Mouse (Mus musculus) kidney, postnatal 0 days (tissue): ENCODE data around the gene Clk2. TPM values are rescaled to one million over a fixed set of nuclear protein-coding genes. Genes with fewer than 3 reads are reported as not detected.

Experiments used
- ATAC-seq: fragments of 200-750 bp; cut with Nextera tagmentation; replicated peaks from 2 replicates; pipeline ENCODE4 v1.8.0; 2017; ENCODE audit warnings: low read depth, moderate number of reproducible peaks, moderate TSS enrichment, moderate library complexity; ENCODE audit not compliant: low FRiP score
- DNase-seq: peaks from one replicate; pipeline ENCODE4 v3.0.0-alpha.2; 2016; ENCODE audit warnings: low spot score
- H3K27ac ChIP-seq: fragments of 300-500 bp; sonication (generic); 2 replicates; pipeline ENCODE4 v1.5.1; 2014; ENCODE audit warnings: mild to moderate bottlenecking
- H3K27me3 ChIP-seq: fragments of 300-500 bp; sonication (generic); 2 replicates; pipeline ENCODE4 v1.6.1; 2014; ENCODE audit warnings: low read length, mixed read lengths; ENCODE audit not compliant: insufficient read depth
- H3K36me3 ChIP-seq: fragments of 300-500 bp; sonication (generic); 2 replicates; pipeline ENCODE4 v1.6.1; 2014; ENCODE audit warnings: low read length, mixed read lengths; ENCODE audit not compliant: insufficient read depth
- H3K4me1 ChIP-seq: fragments of 300-500 bp; sonication (generic); replicated peaks from 2 replicates; pipeline ENCODE4 v1.6.1; 2014; ENCODE audit warnings: antibody characterized with exemption, low read length, mixed read lengths; ENCODE audit not compliant: insufficient read depth
- H3K4me2 ChIP-seq: fragments of 300-500 bp; sonication (generic); 2 replicates; pipeline ENCODE4 v1.6.1; 2014; ENCODE audit warnings: mild to moderate bottlenecking, low read length, moderate library complexity, mixed read lengths
- H3K4me3 ChIP-seq: fragments of 300-500 bp; sonication (generic); replicated peaks from 2 replicates; pipeline ENCODE4 v1.5.1; 2014; ENCODE audit warnings: low read depth, low read length
- H3K9ac ChIP-seq: fragments of 300-500 bp; sonication (generic); 2 replicates; pipeline ENCODE4 v1.6.1; 2014; ENCODE audit warnings: low read depth, low read length
- H3K9me3 ChIP-seq: fragments of 300-500 bp; sonication (generic); replicated peaks from 2 replicates; pipeline ENCODE4 v1.6.1; 2016; ENCODE audit warnings: low read length, inconsistent platforms, mixed read lengths
- CTCF ChIP-seq: IDR thresholded peaks from 2 replicates; pipeline ENCODE4 v1.5.1; 2016; ENCODE audit warnings: antibody characterized with exemption, low read depth, mild to moderate bottlenecking, moderate library complexity
- WGBS: fragments of 180-500 bp; shearing (Covaris S2); extraction: QIAGEN DNeasy Blood & Tissue Kit; methylation state at CpG from one replicate; pipeline ENCODE4 v1.1.7; 2014; 5-methylcytosine and 5-hydroxymethylcytosine counted together
- polyA plus RNA-seq: library from polyadenylated mRNA; unstranded; fragments of >200 nt; fragmentation: Nextera tagmentation; extraction: Ambion mirVana; gene quantifications from 2 replicates; pipeline ENCODE4 v1.2.1, GENCODE M21; 2015

Gene Clk2
- polyA plus RNA-seq, 1 experiment from 2014 or later: 18.8 TPM

DNA sequence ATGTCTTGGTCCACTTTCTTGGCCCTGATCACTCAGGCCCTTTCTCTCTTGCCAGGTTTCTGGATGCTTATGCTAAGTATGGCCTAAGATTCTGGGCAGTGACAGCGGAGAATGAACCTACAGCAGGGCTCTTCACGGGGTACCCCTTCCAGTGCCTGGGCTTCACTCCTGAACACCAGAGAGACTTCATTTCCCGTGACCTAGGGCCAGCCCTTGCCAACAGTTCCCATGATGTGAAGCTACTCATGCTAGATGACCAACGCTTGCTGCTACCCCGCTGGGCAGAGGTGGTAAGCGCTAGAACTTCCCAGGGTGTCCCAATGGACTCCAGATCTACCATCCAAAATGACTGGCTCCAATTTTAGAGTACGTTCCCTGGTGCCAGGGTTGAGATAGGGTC is 41.5 kb downstream of the Clk2 start:
- WGBS: 89% methylated on average over 7 of the region's 7 CpGs

DNA sequence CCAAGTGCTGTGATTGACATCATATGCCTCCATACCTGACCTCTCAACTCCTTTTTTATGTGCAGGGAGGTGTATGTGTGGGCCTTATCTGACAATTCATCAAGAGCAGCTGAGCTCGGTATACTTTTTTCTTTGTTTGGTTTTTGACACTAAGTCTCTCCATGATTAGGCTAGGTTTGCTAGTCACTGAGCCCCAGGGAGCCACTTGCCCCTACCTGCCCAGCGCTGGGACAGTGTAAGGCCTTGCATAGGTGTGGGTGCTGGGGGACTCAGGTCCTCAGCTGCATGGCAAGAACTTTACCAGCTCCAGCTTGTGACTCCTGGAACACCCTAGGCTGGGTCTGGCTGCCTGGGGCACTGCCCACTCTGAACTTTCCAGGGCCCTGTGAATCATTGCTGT is 42.1 kb downstream of the Clk2 start:
- Histone ChIP-seq H3K27ac (no peak overlapping the region), H3K36me3 (peaks cover 44% of the 10 kb centered on the region), H3K9me3 (no peaks in the 10 kb centered on the region), H3K27me3 (no peaks in the 10 kb centered on the region), H3K4me1 (0 out of 2 replicates have a peak, but pooled peaks cover 4% of the 10 kb centered on the region), H3K4me3 (no peak overlapping the region), H3K9ac (no peak overlapping the region), H3K4me2 (no peak overlapping the region)
- DNase-seq (no peak), ATAC-seq (no peak)
- no peak for TF ChIP-seq CTCF
- 79% methylated on average over 2 of the region's 2 CpGs for WGBS

More for the DNA sequence above, 41.5 kb downstream of the Clk2 start:
- H3K27me3 ChIP-seq: no peaks in the 10 kb centered on the region
- no peaks in the 10 kb centered on the region for H3K9me3 ChIP-seq
- no peak overlapping the region for H3K4me2 ChIP-seq
- TF ChIP-seq CTCF: no peak
- H3K27ac ChIP-seq: no peak overlapping the region
- H3K9ac ChIP-seq: no peak overlapping the region
- DNase-seq (no peak), ATAC-seq (no peak)
- peaks cover 44% of the 10 kb centered on the region for H3K36me3 ChIP-seq
- H3K4me1 ChIP-seq: 0 out of 2 replicates have a peak, but pooled peaks cover 4% of the 10 kb centered on the region
- no peak overlapping the region for H3K4me3 ChIP-seq

DNA sequence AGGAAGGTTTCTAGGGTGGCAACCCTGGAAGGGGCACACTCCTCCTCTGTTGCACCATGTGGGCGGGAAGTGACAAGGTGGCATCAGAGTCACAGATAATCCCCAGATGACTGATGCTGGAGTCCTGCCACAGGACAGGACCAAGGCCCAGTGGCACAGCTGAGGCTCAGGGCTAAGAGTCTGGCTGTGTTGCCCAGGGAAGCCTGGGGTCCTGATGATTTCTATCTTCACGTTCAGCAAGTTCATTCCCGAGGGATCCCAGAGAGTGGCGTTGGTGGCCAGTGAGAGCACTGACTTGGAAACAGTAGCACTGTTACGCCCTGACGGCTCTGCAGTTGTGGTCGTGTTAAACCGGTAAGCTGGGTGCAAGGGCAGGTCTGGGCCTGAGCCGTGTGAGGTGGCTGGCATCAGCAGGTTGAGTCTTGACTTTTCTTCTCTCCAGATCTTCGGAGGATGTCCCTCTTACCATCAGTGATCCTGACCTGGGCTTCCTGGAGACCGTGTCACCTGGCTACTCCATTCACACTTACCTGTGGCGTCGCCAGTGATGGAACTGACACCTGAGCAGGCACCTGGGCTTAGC is 43.6 kb downstream of the Clk2 start:
- no peak overlapping the region for H3K9ac ChIP-seq
- no peak overlapping the region for H3K27ac ChIP-seq
- peaks cover 44% of the 10 kb centered on the region for H3K36me3 ChIP-seq
- no peaks in the 10 kb centered on the region for H3K27me3 ChIP-seq
- no peak for DNase-seq
- no peak overlapping the region for H3K4me3 ChIP-seq
- no peaks in the 10 kb centered on the region for H3K9me3 ChIP-seq
- TF ChIP-seq CTCF: no peak
- H3K4me1 ChIP-seq: peaks cover 10% of the 10 kb centered on the region; the same call in 1 of the 2 replicates
- H3K4me2 ChIP-seq: no peak overlapping the region
- 86% methylated on average over 13 of the region's 13 CpGs for WGBS
- ATAC-seq: no peak

DNA sequence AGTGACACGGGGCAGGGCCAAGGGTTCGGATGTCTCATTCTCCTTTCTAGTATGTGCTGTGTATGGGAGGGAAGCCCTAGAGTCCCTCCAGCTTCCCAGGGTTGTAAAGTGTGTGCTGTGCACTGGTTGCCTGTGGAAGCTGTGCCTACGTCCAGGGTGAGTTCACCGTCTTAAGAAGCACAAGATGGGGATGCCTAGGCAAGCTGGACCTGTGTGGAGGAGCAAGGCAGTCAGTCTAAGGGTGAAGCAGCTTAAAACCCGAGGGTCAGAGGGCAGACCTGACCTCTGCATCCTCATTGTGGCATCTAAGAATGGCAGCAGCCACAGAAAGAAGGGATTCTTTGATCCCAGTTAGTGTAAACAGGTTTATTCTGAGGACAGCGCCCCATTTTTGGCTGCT is 44.1 kb downstream of the Clk2 start:
- DNase-seq: no peak
- no peak for TF ChIP-seq CTCF
- H3K4me2 ChIP-seq: no peak overlapping the region
- 86% methylated on average over 6 of the region's 6 CpGs for WGBS
- peaks cover 9% of the 10 kb centered on the region; the same call in 1 of the 2 replicates for H3K4me1 ChIP-seq
- H3K27ac ChIP-seq: no peak overlapping the region
- no peak overlapping the region for H3K4me3 ChIP-seq
- H3K27me3 ChIP-seq: no peaks in the 10 kb centered on the region
- peaks cover 44% of the 10 kb centered on the region for H3K36me3 ChIP-seq
- ATAC-seq: no peak
- no peak overlapping the region for H3K9ac ChIP-seq
- no peaks in the 10 kb centered on the region for H3K9me3 ChIP-seq

DNA sequence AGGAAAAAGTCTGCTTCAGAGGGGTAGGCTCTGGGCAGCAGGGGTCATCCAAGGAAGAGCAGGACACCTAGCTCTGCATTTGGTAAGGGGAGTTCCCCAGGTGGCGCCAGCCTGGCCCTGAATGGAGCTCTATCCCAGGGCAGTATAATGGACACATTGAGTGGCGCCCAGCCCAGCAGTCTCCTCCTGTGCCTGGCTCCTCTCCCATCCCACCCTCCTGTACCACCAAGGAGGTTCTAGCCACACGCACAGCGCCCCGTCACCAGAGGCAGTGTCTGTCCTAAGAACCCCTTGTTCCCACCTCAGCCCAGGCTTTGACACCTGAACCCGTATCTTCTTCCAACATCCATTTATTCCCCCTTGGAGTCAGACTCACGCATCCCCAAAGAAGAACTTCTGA is 45.1 kb downstream of the Clk2 start:
- WGBS: 95% methylated on average over 7 of the region's 7 CpGs
- H3K27me3 ChIP-seq: no peaks in the 10 kb centered on the region
- H3K27ac ChIP-seq: 0 out of 2 replicates have a peak overlapping the region, but pooled peaks have one; percentile 42
- H3K36me3 ChIP-seq: peaks cover 44% of the 10 kb centered on the region
- TF ChIP-seq CTCF: no peak
- no peak overlapping the region for H3K4me3 ChIP-seq
- no peak overlapping the region for H3K4me2 ChIP-seq
- H3K4me1 ChIP-seq: peaks cover 9% of the 10 kb centered on the region; the same call in 1 of the 2 replicates
- H3K9me3 ChIP-seq: no peaks in the 10 kb centered on the region
- H3K9ac ChIP-seq: no peak overlapping the region
- DNase-seq: no peak
- no peak for ATAC-seq

DNA sequence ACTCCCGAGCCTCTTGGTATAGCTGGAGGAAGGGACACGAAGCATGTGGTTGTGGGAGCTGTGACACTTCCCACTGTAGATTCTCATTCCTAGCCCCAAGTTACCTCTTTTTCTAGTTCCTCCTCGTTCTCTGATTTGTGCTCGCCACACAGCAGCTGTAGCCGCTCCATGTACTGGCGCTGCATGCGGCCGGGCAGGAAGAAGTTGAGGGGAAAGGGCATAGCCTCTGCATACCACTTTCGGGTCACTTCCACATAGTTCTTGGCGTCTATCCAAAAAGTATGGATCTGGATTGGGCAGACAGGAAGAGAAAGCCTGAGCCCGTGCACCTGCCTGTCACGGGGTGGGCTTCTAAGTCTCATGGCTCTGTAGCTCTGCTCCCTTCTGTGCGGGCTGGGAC is 45.6 kb downstream of the Clk2 start:
- no peaks in the 10 kb centered on the region for H3K9me3 ChIP-seq
- DNase-seq: peak; percentile 44
- peaks cover 42% of the 10 kb centered on the region for H3K36me3 ChIP-seq
- no peak overlapping the region for H3K9ac ChIP-seq
- H3K27ac ChIP-seq: 0 out of 2 replicates have a peak overlapping the region, but pooled peaks have one; percentile 42
- 60% methylated on average over 13 of the region's 13 CpGs for WGBS
- ATAC-seq: no peak
- TF ChIP-seq CTCF: no peak
- H3K4me1 ChIP-seq: peaks cover 13% of the 10 kb centered on the region
- H3K27me3 ChIP-seq: no peaks in the 10 kb centered on the region
- H3K4me3 ChIP-seq: no peak overlapping the region
- H3K4me2 ChIP-seq: no peak overlapping the region

DNA sequence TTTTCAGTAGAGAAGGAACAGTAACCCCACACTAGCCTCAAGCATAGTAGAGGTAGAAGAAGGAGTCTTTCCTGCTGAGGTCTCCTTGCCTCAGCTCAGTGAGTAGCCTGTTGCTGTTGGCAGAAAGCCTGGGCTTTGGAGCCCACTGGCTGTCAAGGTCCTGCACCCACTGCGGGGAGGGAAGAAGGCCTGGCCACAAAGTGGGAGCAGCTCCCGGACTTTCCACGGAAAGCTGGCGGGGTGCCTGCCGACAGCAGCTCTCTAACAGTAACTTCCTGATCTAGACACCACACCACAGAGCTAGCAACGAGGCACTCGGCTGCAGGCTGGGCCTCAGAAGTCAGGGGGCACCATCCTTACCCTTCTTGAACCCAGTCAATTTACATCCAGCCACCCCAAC is 46.1 kb downstream of the Clk2 start:
- no peak for DNase-seq
- no peak overlapping the region for H3K4me2 ChIP-seq
- TF ChIP-seq CTCF: no peak
- 56% methylated on average over 7 of the region's 7 CpGs for WGBS
- H3K36me3 ChIP-seq: peaks cover 40% of the 10 kb centered on the region
- ATAC-seq: no peak
- no peaks in the 10 kb centered on the region for H3K27me3 ChIP-seq
- no peak overlapping the region for H3K4me3 ChIP-seq
- peaks cover 15% of the 10 kb centered on the region for H3K4me1 ChIP-seq
- no peaks in the 10 kb centered on the region for H3K9me3 ChIP-seq
- no peak overlapping the region for H3K9ac ChIP-seq
- no peak overlapping the region; the same call in 1 of the 2 replicates for H3K27ac ChIP-seq
